Mouse (Mus musculus) neural tube, embryonic 14.5 days (tissue): ENCODE results near the gene Cdk2ap1. TPM values are rescaled to one million over a fixed set of nuclear protein-coding genes. Genes with fewer than 3 reads are reported as not detected.
A peak's percentile ranks its signal among the peaks of the same experiment; 100 is the strongest.

Source experiments
- ATAC-seq: fragments of 200-750 bp; cut with Nextera tagmentation; 2 replicates; pipeline ENCODE4 v1.8.0; 2017; ENCODE audit warnings: low read depth, mild to moderate bottlenecking, moderate TSS enrichment, moderate library complexity
- H3K27ac ChIP-seq: fragments of 300-500 bp; sonication (generic); 2 replicates; pipeline ENCODE4 v1.5.1; 2014; ENCODE audit warnings: low read depth, mild to moderate bottlenecking, control low read depth, low read length, moderate library complexity, mixed read lengths
- H3K27me3 ChIP-seq: fragments of 300-500 bp; sonication (generic); 2 replicates; pipeline ENCODE4 v1.6.1; 2014; ENCODE audit warnings: low read length; ENCODE audit not compliant: control insufficient read depth, insufficient read depth
- H3K36me3 ChIP-seq: fragments of 300-500 bp; sonication (generic); 2 replicates; pipeline ENCODE4 v1.6.1; 2014; ENCODE audit warnings: low read length, mixed read lengths; ENCODE audit not compliant: control insufficient read depth, insufficient read depth
- H3K4me1 ChIP-seq: fragments of 300-500 bp; sonication (generic); 2 replicates; pipeline ENCODE4 v1.6.1; 2014; ENCODE audit warnings: low read length; ENCODE audit not compliant: control insufficient read depth, insufficient read depth
- H3K4me2 ChIP-seq: fragments of 300-500 bp; sonication (generic); 2 replicates; pipeline ENCODE4 v1.6.1; 2014; ENCODE audit warnings: mild to moderate bottlenecking, low read depth, low read length, control low read depth
- H3K4me3 ChIP-seq: fragments of 300-500 bp; sonication (generic); 2 replicates; pipeline ENCODE4 v1.5.1; 2014; ENCODE audit warnings: low read depth, low read length, control low read depth, mixed read lengths
- H3K9ac ChIP-seq: fragments of 300-500 bp; sonication (generic); replicated peaks from 2 replicates; pipeline ENCODE4 v1.6.1; 2014; ENCODE audit warnings: low read depth, mild to moderate bottlenecking, control low read depth, low read length, mixed read lengths
- H3K9me3 ChIP-seq: fragments of 300-500 bp; sonication (generic); 2 replicates; pipeline ENCODE4 v1.6.1; 2016; ENCODE audit warnings: low read length; ENCODE audit not compliant: control insufficient read depth
- WGBS: fragments of 180-500 bp; shearing (Covaris S2); extraction: QIAGEN DNeasy Blood & Tissue Kit; methylation state at CpG from one replicate; pipeline ENCODE4 v1.1.7; 2014; 5-methylcytosine and 5-hydroxymethylcytosine counted together
- polyA plus RNA-seq: library from polyadenylated mRNA; unstranded; fragments of >200 nt; fragmentation: Nextera tagmentation; extraction: Ambion mirVana; gene quantifications from 2 replicates; pipeline ENCODE4 v1.2.1, GENCODE M21; 2014

Gene Cdk2ap1
- polyA plus RNA-seq, 1 experiment from 2014 or later: 68.5 TPM

DNA sequence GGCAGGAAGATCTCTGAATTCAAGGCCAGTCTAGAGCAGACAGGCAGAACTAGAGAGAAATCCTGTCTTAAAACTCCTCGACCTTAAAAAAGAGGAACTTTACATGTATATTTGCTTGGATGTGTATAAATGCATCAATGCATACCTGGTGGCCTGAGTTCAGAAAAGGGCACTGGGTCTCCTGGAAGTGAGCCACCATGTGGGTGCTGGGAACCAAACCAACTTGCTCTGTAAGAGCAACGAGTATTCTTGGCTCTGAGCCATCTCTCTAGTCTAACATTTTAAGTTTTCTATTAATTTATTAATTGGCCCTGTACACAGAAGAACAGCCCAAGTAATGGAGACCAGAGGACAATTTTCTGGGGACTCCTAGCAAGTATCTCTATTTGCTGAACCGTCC, 3.8 kb upstream of the Cdk2ap1 start:
- no peaks in the 10 kb centered on the region for H3K9me3 ChIP-seq
- 89% methylated on average over 3 of the region's 3 CpGs for WGBS
- H3K36me3 ChIP-seq: peaks cover 22% of the 10 kb centered on the region
- no peak overlapping the region for H3K9ac ChIP-seq
- no peak overlapping the region for H3K4me2 ChIP-seq
- H3K27ac ChIP-seq: no peak overlapping the region
- H3K27me3 ChIP-seq: no peaks in the 10 kb centered on the region
- no peak for ATAC-seq
- no peak overlapping the region for H3K4me3 ChIP-seq
- no peaks in the 10 kb centered on the region for H3K4me1 ChIP-seq

GRCm38 (mm10) chr5:124365754-124366153, 2.9 kb upstream of the Cdk2ap1 start:
- no peak overlapping the region for H3K4me3 ChIP-seq
- 93% methylated on average over 2 of the region's 2 CpGs for WGBS
- ATAC-seq: no peak
- no peaks in the 10 kb centered on the region for H3K4me1 ChIP-seq
- H3K27ac ChIP-seq: no peak overlapping the region
- H3K27me3 ChIP-seq: no peaks in the 10 kb centered on the region
- H3K9ac ChIP-seq: no peak overlapping the region
- no peak overlapping the region for H3K4me2 ChIP-seq
- H3K36me3 ChIP-seq: peaks cover 18% of the 10 kb centered on the region
- H3K9me3 ChIP-seq: no peaks in the 10 kb centered on the region

- WGBS: 88% methylated on average over 6 of the region's 6 CpGs
- ATAC-seq: no peak
- Histone ChIP-seq H3K9ac (no peak overlapping the region), H3K27me3 (no peaks in the 10 kb centered on the region), H3K27ac (no peak overlapping the region), H3K4me1 (no peaks in the 10 kb centered on the region), H3K9me3 (no peaks in the 10 kb centered on the region), H3K4me3 (no peak overlapping the region), H3K36me3 (peaks cover 7% of the 10 kb centered on the region), H3K4me2 (no peak overlapping the region)
Measured at GRCm38 (mm10) chr5:124364173-124364918, 1.5 kb upstream of the Cdk2ap1 start.

DNA sequence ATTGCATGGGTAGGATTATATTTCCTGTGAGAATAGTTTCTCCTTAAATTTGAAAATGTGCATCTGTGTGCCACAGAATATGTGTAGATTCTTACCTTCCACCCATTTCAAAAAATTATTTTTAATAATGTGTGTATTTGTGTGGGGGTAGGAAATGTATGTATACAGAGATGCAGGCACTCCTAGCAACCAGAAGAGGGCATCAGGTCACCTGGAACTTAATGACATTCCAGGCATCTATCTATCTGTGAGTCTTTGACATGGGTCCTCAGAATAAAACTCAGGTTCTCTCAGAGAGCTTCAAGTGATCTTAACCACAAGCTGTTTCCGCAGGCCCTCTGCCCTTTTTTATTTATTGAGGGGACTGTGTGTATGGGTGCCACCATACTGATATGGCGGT, 3.2 kb downstream of the Cdk2ap1 start:
- H3K9ac ChIP-seq: no peak overlapping the region
- no peaks in the 10 kb centered on the region for H3K4me1 ChIP-seq
- H3K36me3 ChIP-seq: no peaks in the 10 kb centered on the region
- no peaks in the 10 kb centered on the region for H3K27me3 ChIP-seq
- no peak overlapping the region for H3K4me3 ChIP-seq
- H3K9me3 ChIP-seq: no peaks in the 10 kb centered on the region
- 84% methylated on average over 2 of the region's 2 CpGs for WGBS
- H3K4me2 ChIP-seq: no peak overlapping the region
- no peak for ATAC-seq
- H3K27ac ChIP-seq: no peak overlapping the region

DNA sequence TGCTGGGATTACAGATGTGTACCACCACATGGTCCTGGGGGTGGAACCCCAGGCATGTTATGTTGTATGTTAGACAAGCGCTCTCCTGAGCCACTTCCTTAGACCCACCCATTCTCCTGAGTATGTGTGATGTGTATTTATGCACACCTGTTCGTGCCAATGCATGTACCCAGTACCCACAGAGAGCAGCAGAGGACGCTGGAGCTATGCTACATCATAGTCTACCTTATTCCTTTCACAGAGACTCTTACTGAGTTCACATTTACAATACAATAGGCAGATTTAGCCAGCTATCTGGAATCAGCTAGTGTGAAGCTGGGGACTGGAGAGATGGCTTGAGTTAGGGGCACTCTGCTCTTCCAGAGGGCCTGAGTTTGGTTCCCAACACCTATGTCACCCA, 6.2 kb downstream of the Cdk2ap1 start:
- Histone ChIP-seq H3K4me2 (no peak overlapping the region), H3K27ac (no peak overlapping the region), H3K27me3 (no peaks in the 10 kb centered on the region), H3K36me3 (no peaks in the 10 kb centered on the region), H3K4me3 (no peak overlapping the region), H3K9me3 (no peaks in the 10 kb centered on the region), H3K9ac (no peak overlapping the region), H3K4me1 (peaks cover under 1% of the 10 kb centered on the region)
- ATAC-seq: no peak
- 53% methylated on average over 3 of the region's 3 CpGs for WGBS

- peaks cover 12% of the 10 kb centered on the region for H3K4me1 ChIP-seq
- H3K27me3 ChIP-seq: no peaks in the 10 kb centered on the region
- no peak overlapping the region; the same call in 1 of the 2 replicates for H3K27ac ChIP-seq
- ATAC-seq: no peak
- H3K9me3 ChIP-seq: no peaks in the 10 kb centered on the region
- H3K9ac ChIP-seq: no peak overlapping the region; the same call in 1 of the 2 replicates
- peak overlapping the region; percentile 55 for H3K4me2 ChIP-seq
- H3K4me3 ChIP-seq: peak overlapping the region; percentile 87
- H3K36me3 ChIP-seq: no peaks in the 10 kb centered on the region
- WGBS: 3% methylated on average over 12 of the region's 12 CpGs
Measured at GRCm38 (mm10) chr5:124355425-124355959, 7.4 kb downstream of the Cdk2ap1 start.

GRCm38 (mm10) chr5:124354574-124355424, 8.1 kb downstream of the Cdk2ap1 start:
- H3K9ac ChIP-seq: peak overlapping the region; percentile 97
- peaks cover 19% of the 10 kb centered on the region for H3K4me1 ChIP-seq
- H3K4me3 ChIP-seq: peak overlapping the region; percentile 87
- H3K9me3 ChIP-seq: no peaks in the 10 kb centered on the region
- no peaks in the 10 kb centered on the region for H3K36me3 ChIP-seq
- peak overlapping the region; percentile 55 for H3K4me2 ChIP-seq
- H3K27me3 ChIP-seq: no peaks in the 10 kb centered on the region
- peak overlapping the region; percentile 1; the same call in 1 of the 2 replicates for H3K27ac ChIP-seq
- under 1% methylated on average over 31 of the region's 60 CpGs for WGBS
- peak; percentile 35 for ATAC-seq

GRCm38 (mm10) chr5:124353726-124354547, 8.9 kb downstream of the Cdk2ap1 start:
- Histone ChIP-seq H3K9ac (peak overlapping the region; percentile 97), H3K4me3 (peak overlapping the region; percentile 87), H3K4me2 (peak overlapping the region; percentile 97), H3K9me3 (no peaks in the 10 kb centered on the region), H3K4me1 (peaks cover 25% of the 10 kb centered on the region), H3K27me3 (no peaks in the 10 kb centered on the region), H3K36me3 (peaks cover 7% of the 10 kb centered on the region; the same call in 1 of the 2 replicates), H3K27ac (peak overlapping the region; percentile 94)
- ATAC-seq: no peak
- under 1% methylated on average over 80 of the region's 132 CpGs for WGBS
